Mouse (Mus musculus) embryonic fibroblast, embryonic 13.5 days (primary cell): ENCODE data around the gene Kcnk15.

Source experiments
- CTCF ChIP-seq: IDR thresholded peaks from 2 replicates; pipeline ENCODE4 v1.5.1; 2011; ENCODE audit warnings: mild to moderate bottlenecking, control low read depth, low read length, moderate library complexity, borderline replicate concordance; ENCODE audit not compliant: insufficient read depth
- POLR2A ChIP-seq: IDR thresholded peaks from 2 replicates; pipeline ENCODE4 v1.6.1; 2011; ENCODE audit warnings: low read depth, mild to moderate bottlenecking, control low read depth, low read length, moderate library complexity

DNA sequence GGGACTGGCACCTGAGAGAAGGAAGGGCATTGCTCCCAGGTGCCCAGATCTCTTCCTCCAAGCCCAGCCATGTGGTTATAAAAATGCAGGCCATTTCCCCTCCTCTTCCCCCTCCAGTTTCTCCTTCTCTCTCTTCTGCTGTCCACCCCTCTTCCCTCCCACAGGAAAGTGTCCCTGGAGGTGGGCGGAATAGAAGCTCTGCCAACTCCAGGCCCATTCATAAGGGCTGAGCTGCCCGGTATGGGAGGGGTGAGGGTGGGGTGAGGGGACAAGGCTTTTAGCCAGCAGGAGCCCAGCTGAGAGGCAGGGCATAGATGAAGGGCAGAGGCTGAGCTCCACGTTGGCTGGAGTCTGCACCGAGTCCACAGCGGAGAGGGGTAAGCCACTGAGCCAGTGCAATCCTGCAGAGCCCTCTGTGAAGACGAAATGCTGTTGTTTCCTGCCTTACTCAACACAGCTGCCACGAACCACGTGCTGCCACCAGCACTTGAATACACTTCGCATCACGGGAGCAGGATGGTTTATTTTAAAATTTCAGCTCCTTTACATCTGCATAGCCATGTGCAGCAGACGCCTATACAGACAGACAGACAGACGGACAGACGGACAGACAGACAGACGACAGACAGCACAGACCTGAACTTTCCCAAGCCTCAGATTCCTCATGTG lies 23.5 kb downstream of the Kcnk15 start:
- no peak for TF ChIP-seq CTCF
- TF ChIP-seq POLR2A = no peak
